Mouse (Mus musculus): ENCODE data around the gene Prkn.

DNA sequence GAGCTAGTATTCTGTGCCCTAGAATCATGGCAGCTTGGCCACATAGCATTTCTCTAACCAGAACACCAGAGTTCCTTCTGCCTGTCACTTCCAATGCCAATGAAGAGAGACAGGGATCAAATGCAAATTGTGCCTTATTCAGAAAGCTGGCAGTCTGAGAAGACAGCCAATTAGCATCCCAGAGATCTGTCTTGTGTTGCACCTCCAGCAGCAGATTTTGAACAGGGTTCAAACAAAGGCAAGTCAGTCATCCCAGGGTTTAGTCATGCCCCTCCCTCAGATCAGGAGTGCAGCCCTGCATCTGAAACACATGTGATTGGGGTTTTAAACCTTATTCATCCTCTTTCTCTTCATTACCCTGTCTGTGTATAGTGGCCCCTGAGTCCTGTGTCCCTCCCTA is 900.5 kb downstream of the Prkn start:
- TF ChIP-seq CTCF (IDR thresholded peaks at IDR 0.05; ENCODE audit: low read depth) = no peak
- no peak for TF ChIP-seq EP300 (IDR thresholded peaks at IDR 0.05; ENCODE audit: low read depth)
